Mouse (Mus musculus): Measurements from ENCODE around the gene Pet117.

The Pet117 gene

DNA sequence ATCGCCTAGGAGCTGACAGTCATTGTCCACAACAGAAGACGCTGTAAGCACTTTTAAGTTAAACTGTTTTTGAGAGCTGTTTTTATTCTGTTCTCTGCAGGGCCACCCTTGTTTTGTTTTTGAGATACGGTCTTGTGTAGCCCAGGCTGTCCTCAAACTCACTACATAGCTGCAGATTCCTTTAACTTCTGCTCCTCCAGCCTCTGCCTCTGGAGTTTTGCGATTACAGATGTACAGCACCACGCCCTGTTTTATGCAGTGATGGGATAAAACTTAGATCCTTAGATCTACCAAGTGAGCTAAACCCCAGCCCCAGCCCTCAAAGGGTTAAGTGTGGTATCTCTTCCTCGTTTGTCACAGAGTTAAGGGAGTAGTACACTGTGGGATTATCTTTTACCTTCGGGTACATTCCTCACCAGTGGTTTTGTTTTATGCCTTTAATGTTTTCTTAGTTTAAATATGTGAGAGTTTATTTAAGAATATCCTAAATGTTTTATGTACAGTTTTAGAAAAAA, 13.9 kb downstream of the Pet117 start:
- DNase-seq = no peak

DNA sequence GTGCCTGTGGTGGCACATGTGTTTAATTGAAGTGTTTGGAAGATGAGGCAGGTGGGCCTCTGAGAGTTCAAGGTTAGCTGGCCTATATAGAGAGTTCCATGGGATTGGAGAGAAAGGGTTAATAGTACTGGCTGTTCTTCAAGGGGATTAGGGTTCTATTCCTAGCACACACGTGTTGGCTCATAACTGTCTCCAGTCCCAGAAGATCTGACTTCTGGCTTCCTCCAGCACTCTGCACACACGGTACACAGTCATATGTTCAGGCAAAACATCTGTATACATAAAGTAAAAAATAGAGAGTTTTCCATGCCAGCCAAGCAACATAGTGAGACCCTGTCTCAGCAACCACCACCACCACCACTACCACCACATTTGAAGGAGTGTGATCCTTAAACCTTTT, 17.5 kb downstream of the Pet117 start:
- no peak for DNase-seq

DNA sequence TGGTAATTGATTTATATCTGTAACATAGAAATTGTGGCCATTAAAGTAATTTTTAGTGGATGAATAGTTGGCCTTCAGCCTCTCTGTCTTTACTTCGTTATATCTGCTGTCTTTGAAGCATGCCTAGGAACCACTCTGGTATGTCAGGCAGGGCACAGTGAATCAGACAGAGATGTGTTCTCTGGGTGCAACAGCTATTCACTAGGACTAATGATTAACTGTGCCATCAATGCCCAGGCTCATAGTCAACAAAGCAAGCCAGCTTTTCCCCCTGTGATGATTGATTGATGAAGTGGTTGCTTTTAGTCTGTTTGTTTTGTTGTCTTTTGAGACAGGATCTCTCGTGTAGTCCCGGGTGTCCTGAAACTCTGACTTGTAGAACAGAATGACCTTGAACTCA, 19.6 kb downstream of the Pet117 start:
- DNase-seq = no peak

DNA sequence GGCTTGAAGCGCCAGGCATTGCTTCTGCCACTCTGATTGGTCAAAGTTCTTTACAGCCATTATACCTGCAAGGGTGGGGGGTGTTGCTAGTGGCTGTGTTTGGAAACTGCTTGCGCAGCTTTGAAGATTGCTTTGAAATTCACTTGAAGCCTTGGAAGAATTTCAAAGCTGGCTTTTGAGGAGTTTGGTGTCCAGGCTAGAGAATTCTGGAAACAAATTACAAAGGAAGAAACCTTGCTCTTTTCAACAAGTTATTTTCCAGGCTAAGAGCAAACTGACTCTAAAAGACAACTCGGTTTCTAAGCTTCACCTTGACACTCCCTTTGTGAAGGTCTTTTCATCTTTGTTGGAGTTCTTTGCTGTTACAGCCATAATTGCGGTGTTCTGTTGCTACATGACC, 30.7 kb downstream of the Pet117 start:
- DNase-seq = no peak

DNA sequence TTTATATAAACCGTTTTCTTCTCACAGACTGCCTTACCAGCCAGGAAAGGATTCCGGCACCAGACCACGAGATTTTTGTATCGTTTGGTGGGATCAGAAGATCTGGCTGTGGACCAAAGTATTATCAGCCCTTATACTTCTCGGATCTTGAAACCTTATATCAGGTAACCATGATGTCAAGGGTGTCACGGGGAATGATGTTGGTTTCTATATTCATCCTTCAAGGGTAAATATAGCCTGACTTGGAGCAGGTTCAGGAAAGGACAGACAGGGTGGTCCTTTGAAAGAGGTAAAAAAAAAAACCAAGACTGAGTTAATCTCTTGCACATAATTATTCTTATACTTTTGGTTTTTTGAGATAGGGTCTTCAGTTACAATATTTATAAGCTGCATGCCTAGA, 31.9 kb downstream of the Pet117 start:
- DNase-seq = no peak

DNA sequence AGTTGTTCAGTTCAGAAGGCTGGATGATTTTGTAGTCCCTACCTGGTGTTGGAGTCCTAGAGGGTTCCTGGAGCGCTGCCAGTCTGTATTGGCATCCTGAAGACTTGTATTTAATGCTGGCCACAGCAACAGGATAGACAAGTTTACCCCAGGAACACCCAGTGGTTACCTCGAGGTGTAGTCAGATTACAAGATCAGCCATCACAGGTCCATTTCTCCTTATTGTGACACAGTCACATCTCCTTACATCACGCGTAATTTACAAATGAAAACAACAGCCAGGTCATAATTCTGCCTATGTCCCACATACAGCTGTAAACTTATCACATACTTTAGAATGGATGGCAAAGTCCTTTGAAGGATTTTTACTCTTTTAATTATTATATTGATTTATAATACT, 40.2 kb downstream of the Pet117 start:
- DNase-seq = no peak

DNA sequence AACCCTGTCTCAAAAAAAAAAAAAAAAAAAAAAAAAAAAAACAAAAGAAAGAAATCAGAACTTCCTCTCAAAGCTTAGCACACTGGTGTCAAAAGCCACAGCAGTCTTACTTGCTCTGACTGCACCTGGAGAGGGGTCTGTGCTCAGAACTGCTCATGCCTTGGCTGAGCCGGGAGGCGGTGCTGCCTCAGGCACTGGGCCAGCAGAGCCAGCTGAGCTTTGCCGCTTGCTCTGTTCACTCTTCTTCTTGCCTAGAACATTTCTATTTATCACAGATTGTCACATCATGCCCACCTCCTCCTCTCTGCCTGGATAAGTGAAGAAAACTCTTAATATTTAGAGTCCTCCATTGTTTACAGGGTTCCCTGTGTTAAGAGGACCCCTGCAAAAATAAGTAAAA, 41.8 kb downstream of the Pet117 start:
- peak; percentile 22 to 28 for DNase-seq

DNA sequence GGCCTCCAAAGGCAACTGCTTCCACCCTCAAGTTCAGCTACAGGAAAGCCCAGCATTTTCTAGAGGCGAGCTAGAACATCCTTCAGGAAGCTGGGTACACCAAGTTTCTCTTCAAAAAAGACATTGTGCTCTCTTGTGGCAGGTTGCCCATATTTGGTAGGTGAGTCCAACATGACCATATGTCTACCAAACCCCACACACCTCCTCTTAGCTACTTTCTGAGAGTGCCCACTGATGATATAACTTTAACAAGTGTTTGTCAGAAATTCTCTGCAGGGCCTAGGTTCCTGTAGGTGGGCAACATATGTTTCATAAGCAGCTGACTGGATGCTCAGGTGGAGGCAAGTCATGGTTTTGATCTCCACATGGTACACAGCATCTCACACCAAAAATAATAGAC, 45.9 kb downstream of the Pet117 start:
- peak; percentile 36 to 37 for DNase-seq

DNA sequence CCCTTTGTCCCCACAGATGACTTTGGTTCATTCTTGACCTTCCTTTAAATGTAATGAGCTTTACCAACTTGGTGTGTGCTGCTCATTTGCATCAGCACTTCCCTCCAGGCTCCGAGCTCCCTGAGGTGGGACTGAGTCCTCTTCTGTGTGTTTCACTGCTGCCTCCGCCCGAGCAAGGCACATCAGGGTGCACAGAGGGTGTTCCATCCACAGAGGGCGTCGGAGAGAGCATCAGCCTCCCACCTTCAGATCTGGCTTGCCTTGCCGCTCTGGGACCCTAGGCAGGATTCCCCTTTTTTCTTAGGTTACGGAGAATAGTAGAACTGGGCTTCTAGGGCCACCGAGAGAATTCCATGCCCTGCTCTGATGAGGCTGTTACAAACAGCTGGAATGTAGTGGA, 48.1 kb downstream of the Pet117 start:
- no peak for DNase-seq

DNA sequence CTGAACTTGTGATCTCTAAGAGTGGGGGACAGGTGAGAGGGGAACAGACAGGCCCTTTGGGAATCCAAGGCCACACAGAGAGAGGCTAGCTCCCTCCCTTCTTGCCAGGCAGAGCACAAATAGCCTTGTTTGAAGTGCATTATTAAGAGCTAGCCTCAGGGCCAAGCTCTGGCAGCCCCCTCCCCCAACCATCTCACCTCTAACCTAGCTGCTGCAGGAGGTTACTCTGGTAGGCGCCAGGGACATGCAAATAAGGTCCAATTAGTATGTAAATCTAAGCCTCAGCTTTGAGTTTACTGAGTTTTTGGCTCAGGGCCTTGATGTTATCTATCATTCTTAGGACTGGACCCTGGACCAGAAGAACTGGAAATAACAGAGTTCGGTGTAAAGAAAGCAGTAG, 49.3 kb downstream of the Pet117 start:
- DNase-seq = no peak

DNA sequence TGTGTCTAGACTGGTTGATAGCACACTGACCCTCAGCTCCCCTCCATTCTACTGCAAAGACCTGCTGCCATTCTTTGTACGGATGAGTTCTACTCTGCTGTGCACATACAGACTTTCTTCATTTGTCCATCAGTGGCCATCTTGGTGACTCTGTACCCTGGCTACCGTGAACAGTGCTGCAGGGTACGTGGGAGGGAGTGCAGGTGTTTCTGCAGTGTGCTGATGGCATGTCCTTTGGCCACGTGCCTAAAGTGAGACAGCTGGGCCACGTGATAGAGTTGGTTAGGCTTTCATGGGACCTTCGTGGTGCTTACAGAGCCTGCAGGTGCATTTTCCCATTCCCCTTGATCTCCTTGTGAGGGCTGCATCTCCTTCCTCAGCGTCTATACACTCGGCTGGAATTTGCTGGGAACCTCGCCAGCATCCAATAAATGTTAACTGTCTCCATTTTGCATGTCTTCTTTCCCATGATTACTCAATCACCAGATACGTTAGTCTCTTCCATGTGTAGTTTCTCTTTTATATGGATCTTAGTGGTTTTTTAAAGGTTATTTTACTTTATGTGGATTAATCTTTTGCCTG, 53.4 kb downstream of the Pet117 start:
- DNase-seq = no peak
